Mouse (Mus musculus) bone marrow, adult 2 months (tissue): ENCODE measurements around the gene Kidins220.

Experiments
- CTCF ChIP-seq: fragments of 200-500 bp; IDR thresholded peaks from 2 replicates; pipeline ENCODE4 v1.5.1; 2011; ENCODE audit warnings: low read length, control low read depth; ENCODE audit not compliant: control insufficient read depth, insufficient read depth
- POLR2A ChIP-seq: fragments of 200-500 bp; IDR thresholded peaks from 2 replicates; pipeline ENCODE4 v1.6.1; 2011; ENCODE audit warnings: low read depth, mild to moderate bottlenecking, control low read depth, low read length, borderline replicate concordance; ENCODE audit not compliant: control insufficient read depth

DNA sequence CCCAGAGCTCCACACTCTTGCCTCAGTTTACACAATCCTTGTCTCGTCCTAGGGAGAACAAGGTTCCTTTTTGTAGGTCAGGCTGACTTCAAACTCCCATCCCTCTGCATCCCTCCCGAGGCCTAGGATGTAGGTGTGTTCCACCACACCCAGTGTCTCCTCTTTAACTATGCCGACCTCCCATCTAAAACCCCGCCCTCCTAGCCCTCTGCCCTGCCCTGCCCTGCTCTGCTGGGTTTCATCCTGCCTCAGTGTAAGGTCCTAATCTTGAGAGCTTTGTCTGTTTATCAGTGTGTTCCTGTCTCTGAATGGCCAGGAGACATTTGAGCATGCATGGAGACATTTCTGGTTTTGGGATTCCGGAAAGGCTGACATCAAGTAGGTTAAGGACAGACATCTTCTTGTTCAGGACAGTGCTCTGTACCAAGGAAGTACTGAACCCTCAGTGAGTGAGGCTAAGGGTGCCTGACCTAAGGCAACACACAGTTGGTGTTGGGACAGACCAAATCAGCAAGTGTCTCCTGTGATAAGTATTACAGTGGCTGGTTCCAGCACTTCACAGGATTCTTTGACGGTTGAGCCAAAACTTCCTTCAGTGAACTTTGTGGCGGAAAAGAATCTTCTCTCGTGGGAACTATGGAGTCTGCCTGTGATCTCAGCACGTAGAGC is 32.0 kb upstream of the Kidins220 start:
- no peak for TF ChIP-seq CTCF
- no peak for TF ChIP-seq POLR2A
